Mouse (Mus musculus): ENCODE data around the gene Ttll12. TPM values are rescaled to one million over a fixed set of nuclear protein-coding genes. Genes with fewer than 3 reads are reported as not detected.

The Ttll12 gene
- total and polyA plus RNA-seq, 3 experiments: 43.9 to 76.5 TPM; not detected in 1

- no peaks in the 10 kb centered on the region for H3K27me3 ChIP-seq (ENCODE audit: control insufficient read depth in 1 of 2, insufficient read depth in 2 of 2, low read length in 2 of 2)
- TF ChIP-seq E2F4 (IDR thresholded peaks at IDR 0.05; ENCODE audit: borderline replicate concordance, low read depth, low read length) (no peak), RCOR1 (IDR thresholded peaks at IDR 0.05; ENCODE audit: low read depth, low read length) (no peak), TCF12 (IDR thresholded peaks at IDR 0.05; ENCODE audit: low read depth, low read length) (no peak), ZMIZ1 (IDR thresholded peaks at IDR 0.05; ENCODE audit: low read depth, low read length) (no peak), BHLHE40 (IDR thresholded peaks at IDR 0.05; ENCODE audit: borderline replicate concordance, low read depth, low read length) (no peak), USF1 (IDR thresholded peaks at IDR 0.05; ENCODE audit: low read depth, low read length) (no peak), MAFK (IDR thresholded peaks at IDR 0.05; ENCODE audit: borderline replicate concordance, low read depth, low read length) (no peak), MYB (IDR thresholded peaks at IDR 0.05; ENCODE audit: low read depth, low read length) (no peak)
- no peak overlapping the region for H3K4me3 ChIP-seq (ENCODE audit: control insufficient read depth in 1 of 2, insufficient read depth in 1 of 2, low read depth in 2 of 2, low read length in 2 of 2)
- H3K79me2 ChIP-seq (ENCODE audit: control insufficient read depth, insufficient read depth, low read length, poor library complexity): no peaks in the 10 kb centered on the region
- no peaks in the 10 kb centered on the region for H3K9me3 ChIP-seq (replicated peaks; ENCODE audit: insufficient read depth, low read length)
- DNase-seq (ENCODE audit: low read depth, low spot score): no peak
- H3K9ac ChIP-seq (ENCODE audit: control insufficient read depth, low read depth, low read length, poor library complexity, severe bottlenecking): no peak overlapping the region
- H3K36me3 ChIP-seq (ENCODE audit: control insufficient read depth in 1 of 2, insufficient read depth in 2 of 2, low read length in 2 of 2): peaks cover 0 to 2% of the 10 kb centered on the region in 2 experiments; a peak in 1 of 4 replicates
- H3K27ac ChIP-seq (ENCODE audit: control insufficient read depth, low read depth, low read length): no peak overlapping the region
- H3K4me1 ChIP-seq (ENCODE audit: control insufficient read depth in 1 of 2, insufficient read depth in 2 of 2, low read length in 2 of 2): no peaks in the 10 kb centered on the region
Observed at GRCm38 (mm10) chr15:83576651-83577050, 18.3 kb downstream of the Ttll12 start.

- Histone ChIP-seq H3K36me3 (ENCODE audit: control insufficient read depth in 1 of 2, insufficient read depth in 2 of 2, low read length in 2 of 2) (peaks cover 0 to 2% of the 10 kb centered on the region in 2 experiments; a peak in 1 of 4 replicates), H3K4me1 (ENCODE audit: control insufficient read depth in 1 of 2, insufficient read depth in 2 of 2, low read length in 2 of 2) (no peaks in the 10 kb centered on the region), H3K4me3 (ENCODE audit: control insufficient read depth in 1 of 2, insufficient read depth in 1 of 2, low read depth in 2 of 2, low read length in 2 of 2) (no peak overlapping the region), H3K27me3 (ENCODE audit: control insufficient read depth in 1 of 2, insufficient read depth in 2 of 2, low read length in 2 of 2) (no peaks in the 10 kb centered on the region), H3K79me2 (ENCODE audit: control insufficient read depth, insufficient read depth, low read length, poor library complexity) (no peaks in the 10 kb centered on the region), H3K9me3 (replicated peaks; ENCODE audit: insufficient read depth, low read length) (no peaks in the 10 kb centered on the region), H3K9ac (ENCODE audit: control insufficient read depth, low read depth, low read length, poor library complexity, severe bottlenecking) (no peak overlapping the region), H3K27ac (ENCODE audit: control insufficient read depth, low read depth, low read length) (no peak overlapping the region)
- DNase-seq (ENCODE audit: low read depth, low spot score): no peak
- TF ChIP-seq TCF12 (IDR thresholded peaks at IDR 0.05; ENCODE audit: low read depth, low read length): no peak
- no peak for TF ChIP-seq USF1 (IDR thresholded peaks at IDR 0.05; ENCODE audit: low read depth, low read length)
- TF ChIP-seq POLR2AphosphoS2 (IDR thresholded peaks at IDR 0.05; ENCODE audit: low read length): no peak
- TF ChIP-seq HCFC1 (IDR thresholded peaks at IDR 0.05; ENCODE audit: low read depth, low read length): no peak
- TF ChIP-seq ZKSCAN1 (IDR thresholded peaks at IDR 0.05; ENCODE audit: low read depth, low read length): no peak
- TF ChIP-seq SIN3A (IDR thresholded peaks at IDR 0.05; ENCODE audit: low read length): no peak
- TF ChIP-seq MAZ (IDR thresholded peaks at IDR 0.05; ENCODE audit: low read depth, low read length): no peak
- TF ChIP-seq POLR2A (IDR thresholded peaks at IDR 0.05; ENCODE audit: control insufficient read depth in 1 of 2, insufficient read depth in 1 of 2, low read depth in 1 of 2, low read length in 2 of 2, poor library complexity in 1 of 2): no peak
- no peak for TF ChIP-seq MAFK (IDR thresholded peaks at IDR 0.05; ENCODE audit: borderline replicate concordance, low read depth, low read length)
- no peak for TF ChIP-seq MAX (IDR thresholded peaks at IDR 0.05; ENCODE audit: low read length)
- no peak for TF ChIP-seq NELFE (IDR thresholded peaks at IDR 0.05; ENCODE audit: low read depth, low read length)
- TF ChIP-seq MYB (IDR thresholded peaks at IDR 0.05; ENCODE audit: low read depth, low read length): no peak
- no peak for TF ChIP-seq SMC3 (IDR thresholded peaks at IDR 0.05; ENCODE audit: low read depth, low read length)
- TF ChIP-seq CHD2 (IDR thresholded peaks at IDR 0.05; ENCODE audit: low read length): no peak
- no peak for TF ChIP-seq ETS1 (IDR thresholded peaks at IDR 0.05; ENCODE audit: low read depth, low read length)
- no peak for TF ChIP-seq NRF1 (IDR thresholded peaks at IDR 0.05; ENCODE audit: insufficient read depth, low read depth, low read length, poor library complexity, severe bottlenecking)
- no peak for TF ChIP-seq EP300 (IDR thresholded peaks at IDR 0.05; ENCODE audit: low read depth in 1 of 2, low read length in 2 of 2)
- TF ChIP-seq GABPA (IDR thresholded peaks at IDR 0.05; ENCODE audit: low read depth, low read length): no peak
- no peak for TF ChIP-seq GATA1 (IDR thresholded peaks at IDR 0.05; ENCODE audit: low read depth, low read length)
- no peak for TF ChIP-seq POLR2AphosphoS5 (IDR thresholded peaks at IDR 0.05; ENCODE audit: borderline replicate concordance, low read depth, low read length)
Observed at GRCm38 (mm10) chr15:83575543-83575942, 19.4 kb downstream of the Ttll12 start.
